Mouse (Mus musculus): Measurements from ENCODE around the gene Tet3.

GRCm38 (mm10) chr6:83449440-83449839, 9.4 kb downstream of the Tet3 start:
- TF ChIP-seq ZC3H11A (IDR thresholded peaks at IDR 0.05; ENCODE audit: borderline replicate concordance, low read depth, low read length) (no peak), HCFC1 (IDR thresholded peaks at IDR 0.05; ENCODE audit: borderline replicate concordance, insufficient read depth, low read length) (no peak)

Measured in ES-E14 (cell line).